Mouse (Mus musculus): ENCODE measurements around the gene Tff1.

The Tff1 gene

GRCm38 (mm10) chr17:31165127-31165526 is at the start of gene Tff1:
Tff1 (minus strand) TSS chr17:31165277.
- DNase-seq (ENCODE audit: low read depth, low spot score), result no peak

GRCm38 (mm10) chr17:31211881-31212280 is 46.8 kb upstream of the Tff1 start:
- DNase-seq (ENCODE audit: low read depth, low spot score), result no peak

GRCm38 (mm10) chr17:31210299-31210698 is 45.2 kb upstream of the Tff1 start:
- no peak for DNase-seq (ENCODE audit: low read depth, low spot score)

GRCm38 (mm10) chr17:31209376-31209930 is 44.4 kb upstream of the Tff1 start:
- DNase-seq (ENCODE audit: low read depth, low spot score), result no peak

- DNase-seq (ENCODE audit: low read depth, low spot score), result no peak
These were observed 43.6 kb upstream of the Tff1 start for GRCm38 (mm10) chr17:31208654-31209053.

GRCm38 (mm10) chr17:31207771-31208334 is 42.8 kb upstream of the Tff1 start, which contains the start of gene Ubash3a:
Ubash3a (plus strand) TSS chr17:31207873.
- no peak for DNase-seq (ENCODE audit: low read depth, low spot score)

- no peak for DNase-seq (ENCODE audit: low read depth, low spot score)
These were observed 33.8 kb upstream of the Tff1 start, which contains the start of gene Tmprss3 for GRCm38 (mm10) chr17:31198877-31199276. Tmprss3 (minus strand) TSS chr17:31198977.

GRCm38 (mm10) chr17:31196283-31196682 is 31.2 kb upstream of the Tff1 start:
- no peak for DNase-seq (ENCODE audit: low read depth, low spot score)

GRCm38 (mm10) chr17:31195207-31195606 is 30.1 kb upstream of the Tff1 start:
- no peak for DNase-seq (ENCODE audit: low read depth, low spot score)

GRCm38 (mm10) chr17:31193360-31193759 is 28.3 kb upstream of the Tff1 start:
- peak; percentile 13 for DNase-seq (ENCODE audit: low read depth, low spot score)

- peak; percentile 7 for DNase-seq (ENCODE audit: low read depth, low spot score)
These were observed 27.6 kb upstream of the Tff1 start for GRCm38 (mm10) chr17:31192663-31193062.

- no peak for DNase-seq (ENCODE audit: low read depth, low spot score)
These were observed 26.7 kb upstream of the Tff1 start for GRCm38 (mm10) chr17:31191825-31192224.

GRCm38 (mm10) chr17:31187370-31187769 is 22.3 kb upstream of the Tff1 start:
- peak; percentile 43 for DNase-seq (ENCODE audit: low read depth, low spot score)

GRCm38 (mm10) chr17:31184269-31184990 is 19.4 kb upstream of the Tff1 start:
- DNase-seq (ENCODE audit: low read depth, low spot score), result no peak

- no peak for DNase-seq (ENCODE audit: low read depth, low spot score)
These were observed 18.3 kb upstream of the Tff1 start for GRCm38 (mm10) chr17:31183180-31183974.

- DNase-seq (ENCODE audit: low read depth, low spot score), result no peak
These were observed 16.4 kb upstream of the Tff1 start for GRCm38 (mm10) chr17:31181490-31181889.

- DNase-seq (ENCODE audit: low read depth, low spot score), result no peak
These were observed 11.2 kb upstream of the Tff1 start for GRCm38 (mm10) chr17:31176321-31176720.

- no peak for DNase-seq (ENCODE audit: low read depth, low spot score)
These were observed 4.7 kb upstream of the Tff1 start for GRCm38 (mm10) chr17:31169796-31170195.

GRCm38 (mm10) chr17:31163821-31164220 is 1.3 kb downstream of the Tff1 start:
- DNase-seq (ENCODE audit: low read depth, low spot score), result no peak

- DNase-seq (ENCODE audit: low read depth, low spot score), result no peak
These were observed 2.5 kb downstream of the Tff1 start for GRCm38 (mm10) chr17:31162607-31163006.

GRCm38 (mm10) chr17:31160291-31160690 is 4.8 kb downstream of the Tff1 start:
- no peak for DNase-seq (ENCODE audit: low read depth, low spot score)

GRCm38 (mm10) chr17:31157921-31158320 is 7.2 kb downstream of the Tff1 start:
- DNase-seq (ENCODE audit: low read depth, low spot score), result no peak

Data from skeletal muscle tissue, adult 2 months (tissue).